Mouse (Mus musculus): ENCODE results near the gene Gm7029. TPM values are rescaled to one million over a fixed set of nuclear protein-coding genes. Genes with fewer than 3 reads are reported as not detected.
"Not testable (repeated sequence)": the region's sequence is repeated elsewhere in the genome, so short reads cannot be mapped to it uniquely, and the experiment has no call there.

Gene Gm7029
- polyA plus RNA-seq, 1 experiment from 2014 or later, result not detected

DNA sequence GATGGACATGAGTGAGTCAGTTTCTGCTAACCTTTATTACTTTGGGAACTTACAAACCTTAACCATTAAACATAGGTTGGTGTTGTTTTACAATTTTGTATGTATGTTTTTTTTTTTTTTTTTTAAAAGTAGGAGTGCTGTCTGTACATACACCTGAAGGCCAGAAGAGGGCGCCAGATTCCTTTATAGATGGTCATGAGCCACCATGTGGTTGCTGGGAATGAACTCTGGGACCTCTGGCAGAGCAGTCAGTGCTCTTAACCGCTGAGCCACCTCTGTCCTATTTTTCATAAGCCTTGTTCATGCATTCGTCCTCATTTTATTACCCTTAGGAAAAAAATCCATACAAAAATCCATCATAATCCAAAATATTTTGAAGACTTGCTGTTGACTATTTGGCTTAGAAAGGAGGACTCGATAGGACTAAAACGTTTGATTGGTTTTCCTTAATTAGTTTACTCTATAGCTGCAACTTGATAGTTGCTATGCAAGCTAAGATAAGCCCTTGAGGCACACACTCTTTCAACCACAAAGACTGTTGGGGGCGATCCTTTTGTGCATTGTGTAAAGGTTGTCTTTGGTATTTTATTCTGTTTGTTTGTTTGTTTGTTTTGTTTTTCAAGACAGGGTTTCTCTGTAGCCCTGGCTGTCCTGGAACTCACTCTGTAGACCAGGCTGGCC lies 23.6 kb downstream of the Gm7029 start:
- ATAC-seq, result no peak

GRCm38 (mm10) chr17:33898193-33898592 lies 24.6 kb downstream of the Gm7029 start:
- not testable (repeated sequence) for ATAC-seq; H3K4me2 ChIP-seq; H3K36me3 ChIP-seq; H3K4me3 ChIP-seq; H3K9ac ChIP-seq; H3K27me3 ChIP-seq (replicated peaks); H3K9me3 ChIP-seq (replicated peaks)
- Histone ChIP-seq H3K27ac (peak overlapping the region; percentile 91), H3K4me1 (peaks cover 61% of the 10 kb centered on the region)
- 72% methylated on average over 4 of the region's 4 CpGs for WGBS (ENCODE audit: insufficient replicate concordance)

More for the DNA sequence above, 23.6 kb downstream of the Gm7029 start:
- Histone ChIP-seq H3K36me3 (no peaks in the 10 kb centered on the region), H3K27me3 (replicated peaks) (no peaks in the 10 kb centered on the region), H3K4me3 (no peak overlapping the region), H3K4me2 (no peak overlapping the region), H3K27ac (peak overlapping the region; percentile 52), H3K4me1 (peaks cover 52% of the 10 kb centered on the region), H3K9ac (no peak overlapping the region), H3K9me3 (replicated peaks) (no peaks in the 10 kb centered on the region)
- WGBS (ENCODE audit: insufficient replicate concordance), result 14% methylated on average over 6 of the region's 6 CpGs

- H3K27me3 ChIP-seq (replicated peaks), result no peaks in the 10 kb centered on the region
These were observed 26.0 kb downstream of the Gm7029 start for GRCm38 (mm10) chr17:33899642-33900041.

DNA sequence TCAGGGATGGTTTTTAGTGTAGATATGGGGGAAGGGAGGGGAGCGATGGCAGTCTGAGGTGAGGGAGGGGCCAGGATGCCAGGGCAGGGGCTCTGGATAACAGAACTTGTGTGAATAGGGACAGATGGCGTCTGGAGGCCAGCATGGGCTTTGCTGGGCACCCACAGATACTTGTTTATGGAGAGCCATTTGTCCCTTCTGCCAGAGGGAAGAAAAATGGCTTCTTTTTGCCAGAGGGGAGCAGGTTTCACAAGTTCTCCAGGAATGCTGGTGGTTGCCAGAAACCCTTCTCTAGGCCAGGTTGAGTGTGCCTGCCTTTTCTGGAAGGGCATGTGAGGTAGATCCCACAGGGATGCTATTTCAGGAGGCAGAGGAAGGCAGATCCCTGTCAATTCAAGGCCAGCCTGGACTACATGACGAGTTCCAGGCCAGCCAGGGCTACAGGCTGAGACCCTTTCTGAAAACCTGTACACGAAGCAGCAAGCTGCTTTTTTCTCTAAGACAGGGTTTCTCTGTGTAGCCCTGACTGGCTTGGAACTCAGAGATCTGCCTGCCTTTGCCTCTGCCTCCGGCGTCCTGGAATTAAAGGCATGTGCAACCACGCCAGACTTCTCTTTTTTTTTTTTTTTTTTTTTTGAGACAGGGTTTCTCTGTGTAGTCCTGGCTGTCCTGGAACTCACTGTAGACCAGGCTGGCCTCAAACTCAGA lies 26.8 kb downstream of the Gm7029 start:
- H3K9ac ChIP-seq, result peak overlapping the region; percentile 46
- H3K27me3 ChIP-seq (replicated peaks), result no peaks in the 10 kb centered on the region
- WGBS (ENCODE audit: insufficient replicate concordance), result 58% methylated on average over 7 of the region's 7 CpGs
- H3K4me1 ChIP-seq, result peaks cover 81% of the 10 kb centered on the region
- peak; percentile 35 for ATAC-seq
- H3K27ac ChIP-seq, result peak overlapping the region; percentile 91
- no peak overlapping the region for H3K4me3 ChIP-seq
- no peaks in the 10 kb centered on the region for H3K36me3 ChIP-seq
- H3K4me2 ChIP-seq, result peak overlapping the region; percentile 35
- H3K9me3 ChIP-seq (replicated peaks), result no peaks in the 10 kb centered on the region

More at GRCm38 (mm10) chr17:33899642-33900041, 26.0 kb downstream of the Gm7029 start:
- Histone ChIP-seq H3K4me1 (peaks cover 75% of the 10 kb centered on the region), H3K4me2 (peak overlapping the region; percentile 35), H3K27ac (peak overlapping the region; percentile 91), H3K4me3 (no peak overlapping the region), H3K36me3 (no peaks in the 10 kb centered on the region), H3K9me3 (replicated peaks) (no peaks in the 10 kb centered on the region), H3K9ac (peak overlapping the region; percentile 46)
- WGBS (ENCODE audit: insufficient replicate concordance), result 20% methylated on average over 4 of the region's 4 CpGs
- peak; percentile 80 for ATAC-seq

DNA sequence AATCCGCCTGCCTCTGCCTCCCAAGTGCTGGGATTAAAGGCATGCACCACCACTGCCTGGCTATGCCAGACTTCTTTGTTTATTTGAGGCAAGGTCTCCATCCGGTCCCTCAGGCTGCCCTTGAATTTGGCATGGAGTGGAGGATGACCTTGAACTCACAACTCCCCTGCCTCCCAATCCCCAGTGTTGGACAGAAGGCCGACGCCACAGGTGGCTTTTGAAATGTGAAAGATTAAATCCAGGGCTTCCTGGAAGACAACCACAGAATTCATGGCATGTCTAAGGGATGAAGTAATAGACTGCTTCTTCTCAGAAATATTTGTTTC lies 27.3 kb downstream of the Gm7029 start:
- H3K27ac ChIP-seq, result peak overlapping the region; percentile 91
- WGBS (ENCODE audit: insufficient replicate concordance), result 78% methylated on average over 4 of the region's 4 CpGs
- no peaks in the 10 kb centered on the region for H3K36me3 ChIP-seq
- no peak overlapping the region for H3K9ac ChIP-seq
- ATAC-seq, result no peak
- no peaks in the 10 kb centered on the region for H3K9me3 ChIP-seq (replicated peaks)
- H3K4me1 ChIP-seq, result peaks cover 81% of the 10 kb centered on the region
- no peak overlapping the region for H3K4me2 ChIP-seq
- H3K27me3 ChIP-seq (replicated peaks), result no peaks in the 10 kb centered on the region
- no peak overlapping the region for H3K4me3 ChIP-seq

DNA sequence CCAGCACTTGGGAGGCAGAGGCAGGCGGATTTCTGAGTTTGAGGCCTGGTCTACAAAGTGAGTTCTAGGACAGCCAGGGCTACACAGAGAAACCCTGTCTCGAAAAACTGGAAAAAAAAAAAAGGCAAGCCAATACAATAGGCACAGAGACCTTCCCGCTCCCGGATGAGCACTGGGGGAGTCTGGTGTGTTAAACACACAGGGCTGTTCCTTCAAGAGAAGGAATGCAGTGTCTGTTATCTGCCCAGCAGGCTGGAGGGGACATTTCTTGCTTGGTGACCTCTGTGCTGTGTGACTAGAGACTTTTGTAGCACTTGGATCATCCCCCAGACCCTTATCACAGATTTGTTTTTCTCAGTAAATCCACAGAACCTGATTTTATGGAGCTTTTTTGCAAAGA lies 28.0 kb downstream of the Gm7029 start:
- Histone ChIP-seq H3K4me1 (peaks cover 81% of the 10 kb centered on the region), H3K36me3 (no peaks in the 10 kb centered on the region), H3K9ac (no peak overlapping the region), H3K4me3 (no peak overlapping the region), H3K27ac (peak overlapping the region; percentile 59), H3K4me2 (no peak overlapping the region), H3K27me3 (replicated peaks) (no peaks in the 10 kb centered on the region), H3K9me3 (replicated peaks) (no peaks in the 10 kb centered on the region)
- ATAC-seq, result no peak
- 67% methylated on average over 4 of the region's 4 CpGs for WGBS (ENCODE audit: insufficient replicate concordance)

DNA sequence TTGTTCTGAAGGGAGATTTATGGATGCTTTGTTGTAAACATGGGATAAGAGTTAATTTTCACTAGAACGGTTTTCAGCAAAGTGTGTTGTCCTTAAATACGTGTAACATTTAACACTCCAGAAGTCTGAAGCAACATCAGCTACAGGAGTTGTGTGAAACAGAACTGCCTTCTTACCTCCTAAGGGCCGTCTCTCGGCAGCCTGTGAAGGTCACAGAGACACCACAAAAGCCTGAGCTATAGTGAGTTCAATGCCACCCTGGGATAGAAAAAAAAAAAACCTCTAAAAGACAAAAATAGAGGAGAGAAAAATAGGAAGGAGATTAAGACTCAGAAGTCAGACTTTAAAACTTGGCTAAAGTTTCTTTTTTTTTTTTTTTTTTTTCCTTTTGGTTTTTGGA lies 28.4 kb downstream of the Gm7029 start:
- 0 out of 2 replicates have a peak overlapping the region, but pooled peaks have one; percentile 9 for H3K9ac ChIP-seq
- ATAC-seq, result no peak
- H3K27ac ChIP-seq, result peak overlapping the region; percentile 59
- H3K4me2 ChIP-seq, result peak overlapping the region; percentile 37
- H3K27me3 ChIP-seq (replicated peaks), result no peaks in the 10 kb centered on the region
- no peak overlapping the region for H3K4me3 ChIP-seq
- no peaks in the 10 kb centered on the region for H3K9me3 ChIP-seq (replicated peaks)
- peaks cover 81% of the 10 kb centered on the region for H3K4me1 ChIP-seq
- H3K36me3 ChIP-seq, result no peaks in the 10 kb centered on the region
- 65% methylated on average over 4 of the region's 4 CpGs for WGBS (ENCODE audit: insufficient replicate concordance)

DNA sequence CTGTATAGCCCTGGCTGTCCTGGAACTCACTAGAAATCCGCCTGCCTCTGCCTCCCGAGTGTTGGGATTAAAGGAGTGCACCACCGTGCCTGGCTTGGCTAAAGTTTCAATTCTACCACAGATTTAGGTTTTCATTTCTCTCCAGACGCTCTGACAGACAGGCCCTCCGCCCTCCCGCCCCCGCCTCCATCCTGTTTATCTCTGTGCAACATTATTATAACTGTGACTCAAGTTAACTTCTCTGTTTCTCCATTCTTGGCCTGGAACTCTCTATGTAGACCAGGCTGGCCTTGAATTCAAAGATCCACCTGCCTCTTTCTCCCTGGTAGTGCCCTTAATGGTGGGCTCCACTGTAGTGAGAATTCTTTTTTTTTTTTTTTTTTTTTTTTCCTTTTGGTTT lies 28.9 kb downstream of the Gm7029 start:
- H3K4me2 ChIP-seq, result peak overlapping the region; percentile 37
- peaks cover 82% of the 10 kb centered on the region for H3K4me1 ChIP-seq
- peak overlapping the region; percentile 70 for H3K27ac ChIP-seq
- H3K4me3 ChIP-seq, result no peak overlapping the region
- 19% methylated on average over 7 of the region's 7 CpGs for WGBS (ENCODE audit: insufficient replicate concordance)
- no peak for ATAC-seq
- no peak overlapping the region; the same call in 1 of the 2 replicates for H3K9ac ChIP-seq
- no peaks in the 10 kb centered on the region for H3K27me3 ChIP-seq (replicated peaks)
- no peaks in the 10 kb centered on the region for H3K9me3 ChIP-seq (replicated peaks)
- H3K36me3 ChIP-seq, result no peaks in the 10 kb centered on the region

DNA sequence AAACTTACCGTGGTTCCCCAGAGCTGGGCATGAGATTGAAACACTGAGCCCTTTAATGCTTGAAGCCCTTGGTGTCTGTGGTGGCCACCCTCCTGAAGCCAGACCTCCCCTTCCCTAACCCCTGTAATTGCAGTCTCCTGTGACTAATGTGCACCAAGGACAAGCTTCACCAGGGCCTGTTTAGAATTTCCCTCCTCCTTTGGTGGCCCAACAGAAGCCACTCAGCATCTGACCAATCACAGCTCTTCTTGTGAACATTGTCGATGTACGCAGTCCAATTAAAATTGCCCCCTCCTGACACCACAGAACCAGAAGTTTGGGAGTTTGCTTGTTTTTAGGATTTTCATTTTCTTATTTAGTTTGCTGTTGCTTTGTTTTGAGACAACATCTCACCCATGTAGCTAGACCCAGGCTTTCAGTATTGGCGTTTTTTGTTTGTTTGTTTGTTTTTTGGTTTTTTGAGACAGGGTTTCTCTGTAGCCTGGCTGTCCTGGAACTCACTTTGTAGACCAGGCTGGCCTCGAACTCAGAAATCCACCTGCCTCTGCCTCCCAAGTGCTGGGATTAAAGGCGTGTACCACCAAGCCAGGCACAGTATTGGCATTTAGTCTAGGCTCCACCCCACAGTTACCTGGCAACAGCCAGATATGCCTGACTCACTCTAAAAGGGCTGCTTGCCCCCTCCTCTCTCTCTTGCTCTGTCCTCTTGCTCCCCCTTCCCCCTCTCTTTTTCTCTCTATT lies 30.4 kb downstream of the Gm7029 start:
- Histone ChIP-seq H3K27ac (peak overlapping the region; percentile 70), H3K4me1 (peaks cover 79% of the 10 kb centered on the region)
- not testable (repeated sequence) for H3K9me3 ChIP-seq (replicated peaks); ATAC-seq; H3K4me2 ChIP-seq; H3K9ac ChIP-seq; H3K27me3 ChIP-seq (replicated peaks); H3K4me3 ChIP-seq; H3K36me3 ChIP-seq
- 61% methylated on average over 6 of the region's 6 CpGs for WGBS (ENCODE audit: insufficient replicate concordance)

DNA sequence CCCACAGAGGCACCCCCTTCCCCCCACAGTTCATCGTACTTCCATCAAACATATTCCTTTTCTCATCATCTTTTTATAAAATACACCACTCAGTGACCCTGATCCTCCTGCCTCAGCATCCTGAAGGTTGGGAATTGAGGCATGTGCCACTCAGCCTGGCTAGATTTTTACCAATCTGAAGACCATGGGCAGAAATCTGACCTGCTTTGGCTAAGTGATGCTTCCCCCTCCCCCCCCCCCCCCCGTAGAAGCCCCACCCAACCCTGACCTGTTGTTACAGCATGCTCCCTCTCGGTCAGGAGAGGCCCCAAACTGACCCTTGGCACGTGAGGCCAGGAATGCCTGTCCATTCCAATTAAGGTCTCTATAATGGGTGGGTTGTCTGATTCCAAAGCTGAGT lies 31.2 kb downstream of the Gm7029 start, which contains the start of gene Platr17:
Gene Platr17 (plus strand): TSS at position 301 of the 400 bp plus-strand sequence.
- ATAC-seq; H3K27me3 ChIP-seq (replicated peaks); H3K36me3 ChIP-seq; H3K9ac ChIP-seq; H3K4me3 ChIP-seq; H3K9me3 ChIP-seq (replicated peaks): not testable (repeated sequence)
- Histone ChIP-seq H3K4me2 (peak within 1 kb of the TSS; percentile 20; the same call in 1 of the 2 replicates), H3K4me1 (peaks cover 72% of the 10 kb centered on the region), H3K27ac (peak within 1 kb of the TSS; percentile 70)
- 29% methylated on average over 4 of the region's 4 CpGs for WGBS (ENCODE audit: insufficient replicate concordance)

GRCm38 (mm10) chr17:33908331-33909076 lies 34.9 kb downstream of the Gm7029 start:
- Histone ChIP-seq H3K4me2 (peak overlapping the region; percentile 98), H3K27me3 (replicated peaks) (no peaks in the 10 kb centered on the region), H3K4me1 (peaks cover 56% of the 10 kb centered on the region), H3K4me3 (peak overlapping the region; percentile 80), H3K9ac (peak overlapping the region; percentile 90), H3K36me3 (peaks cover 32% of the 10 kb centered on the region), H3K9me3 (replicated peaks) (no peaks in the 10 kb centered on the region), H3K27ac (peak overlapping the region; percentile 91)
- peak; percentile 58 for ATAC-seq
- 1% methylated on average over 44 of the region's 44 CpGs for WGBS (ENCODE audit: insufficient replicate concordance)

Data from liver, embryonic 12.5 days (tissue).